Mouse (Mus musculus): ENCODE measurements around the gene Zfp61. TPM values are rescaled to one million over a fixed set of nuclear protein-coding genes. Genes with fewer than 3 reads are reported as not detected.
"Not testable (repeated sequence)": the region's sequence is repeated elsewhere in the genome, so short reads cannot be mapped to it uniquely, and the experiment has no call there.

The Zfp61 gene
- total RNA-seq, 1 experiment from 2014 or later: 24.6 TPM

DNA sequence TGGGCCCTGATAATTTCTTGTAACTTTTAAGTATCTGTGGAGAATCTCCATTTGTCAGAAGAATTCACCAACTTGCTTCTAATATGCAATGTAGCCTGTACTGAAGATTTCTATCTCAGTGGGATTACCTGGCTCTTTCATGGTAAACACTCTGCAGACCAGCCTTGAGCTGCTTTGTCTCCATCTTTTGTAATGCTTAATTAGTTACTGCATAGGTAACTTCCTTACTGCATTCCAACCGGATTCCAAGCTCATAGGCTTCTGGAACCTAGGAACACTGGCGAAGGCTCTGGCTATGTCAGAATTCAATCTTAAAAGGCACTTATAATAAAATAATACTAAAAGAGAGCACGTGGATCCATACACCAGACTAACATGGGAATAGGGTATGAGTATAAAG is 22.3 kb downstream of the Zfp61 start:
- not testable (repeated sequence) for ATAC-seq (replicated peaks in 1 of 2; ENCODE audit: insufficient read depth in 1 of 2, low FRiP score in 2 of 2, low TSS enrichment in 1 of 2, low read depth in 1 of 2, poor library complexity in 2 of 2, severe bottlenecking in 2 of 2)

DNA sequence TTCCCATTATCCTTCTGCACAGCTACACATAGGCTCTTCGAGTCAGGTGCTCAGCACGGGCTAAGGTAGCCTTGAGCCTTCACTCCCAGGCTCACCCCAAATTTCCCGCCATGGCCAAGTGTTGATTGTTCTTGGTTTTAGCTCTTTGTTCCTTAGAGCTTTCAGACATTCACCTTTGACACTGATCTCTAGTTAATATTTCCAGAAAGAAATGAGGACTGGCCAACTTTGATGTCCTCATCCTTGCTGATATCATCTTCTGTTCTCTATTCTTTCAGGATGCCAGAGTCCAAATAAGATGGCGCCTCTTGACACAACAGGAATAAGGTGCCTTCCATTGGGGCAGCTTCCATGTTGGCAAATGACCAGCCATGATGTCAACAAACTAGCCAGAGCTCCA is 26.6 kb downstream of the Zfp61 start:
- no peak for ATAC-seq (replicated peaks in 1 of 2; ENCODE audit: insufficient read depth in 1 of 2, low FRiP score in 2 of 2, low TSS enrichment in 1 of 2, low read depth in 1 of 2, poor library complexity in 2 of 2, severe bottlenecking in 2 of 2)

DNA sequence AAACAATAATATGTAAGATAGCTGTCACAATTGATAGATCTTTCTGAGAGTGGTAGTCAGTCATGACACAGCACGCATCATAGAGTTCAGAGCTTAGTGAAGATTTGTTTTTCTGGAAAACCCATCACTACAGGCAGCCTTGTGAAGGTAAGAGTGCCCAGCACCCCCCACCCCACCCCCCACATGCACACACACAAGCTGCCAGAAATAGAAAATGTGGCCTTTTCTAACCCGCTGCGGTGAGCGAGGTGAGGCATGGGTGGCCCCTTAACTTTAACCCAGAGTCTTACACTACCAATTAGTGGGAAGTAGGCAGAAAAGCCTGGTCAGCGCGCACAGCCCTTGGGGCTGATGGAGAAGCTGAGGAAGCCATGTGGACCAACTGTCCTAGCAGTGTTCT is 29.8 kb downstream of the Zfp61 start:
- no peak for ATAC-seq (replicated peaks in 1 of 2; ENCODE audit: insufficient read depth in 1 of 2, low FRiP score in 2 of 2, low TSS enrichment in 1 of 2, low read depth in 1 of 2, poor library complexity in 2 of 2, severe bottlenecking in 2 of 2)

GRCm38 (mm10) chr7:24270288-24270672 is 30.8 kb downstream of the Zfp61 start, which contains the start of gene Zfp93:
Zfp93 (plus strand) TSS chr7:24270420.
- ATAC-seq (replicated peaks in 1 of 2; ENCODE audit: insufficient read depth in 1 of 2, low FRiP score in 2 of 2, low TSS enrichment in 1 of 2, low read depth in 1 of 2, poor library complexity in 2 of 2, severe bottlenecking in 2 of 2): peak; percentile 93 to 94

GRCm38 (mm10) chr7:24269667-24270287 is 31.3 kb downstream of the Zfp61 start:
- no peak for ATAC-seq (replicated peaks in 1 of 2; ENCODE audit: insufficient read depth in 1 of 2, low FRiP score in 2 of 2, low TSS enrichment in 1 of 2, low read depth in 1 of 2, poor library complexity in 2 of 2, severe bottlenecking in 2 of 2)

- ATAC-seq (replicated peaks in 1 of 2; ENCODE audit: insufficient read depth in 1 of 2, low FRiP score in 2 of 2, low TSS enrichment in 1 of 2, low read depth in 1 of 2, poor library complexity in 2 of 2, severe bottlenecking in 2 of 2): no peak
Measured at GRCm38 (mm10) chr7:24269256-24269655, 31.8 kb downstream of the Zfp61 start.

- no peak for ATAC-seq (replicated peaks in 1 of 2; ENCODE audit: insufficient read depth in 1 of 2, low FRiP score in 2 of 2, low TSS enrichment in 1 of 2, low read depth in 1 of 2, poor library complexity in 2 of 2, severe bottlenecking in 2 of 2)
Measured at GRCm38 (mm10) chr7:24268176-24269155, 32.6 kb downstream of the Zfp61 start.

DNA sequence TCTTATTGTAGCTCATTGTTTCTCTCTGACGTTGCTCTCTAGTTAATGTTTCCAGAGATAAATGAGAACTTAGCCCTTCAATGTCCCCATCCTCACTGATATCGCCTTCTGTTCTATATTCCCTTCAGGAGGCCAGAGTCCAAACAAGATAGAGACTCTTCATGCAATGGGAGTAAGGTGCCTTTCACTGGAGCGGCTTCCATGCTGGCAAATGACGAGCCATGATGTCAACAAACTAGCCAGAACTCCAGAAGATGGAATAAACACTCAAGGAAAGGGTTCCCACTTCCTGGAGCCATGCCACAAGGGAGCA is 41.1 kb downstream of the Zfp61 start:
- no peak for ATAC-seq (replicated peaks in 1 of 2; ENCODE audit: insufficient read depth in 1 of 2, low FRiP score in 2 of 2, low TSS enrichment in 1 of 2, low read depth in 1 of 2, poor library complexity in 2 of 2, severe bottlenecking in 2 of 2)

GRCm38 (mm10) chr7:24259306-24259999 is 41.6 kb downstream of the Zfp61 start:
- no peak for ATAC-seq (replicated peaks in 1 of 2; ENCODE audit: insufficient read depth in 1 of 2, low FRiP score in 2 of 2, low TSS enrichment in 1 of 2, low read depth in 1 of 2, poor library complexity in 2 of 2, severe bottlenecking in 2 of 2)

DNA sequence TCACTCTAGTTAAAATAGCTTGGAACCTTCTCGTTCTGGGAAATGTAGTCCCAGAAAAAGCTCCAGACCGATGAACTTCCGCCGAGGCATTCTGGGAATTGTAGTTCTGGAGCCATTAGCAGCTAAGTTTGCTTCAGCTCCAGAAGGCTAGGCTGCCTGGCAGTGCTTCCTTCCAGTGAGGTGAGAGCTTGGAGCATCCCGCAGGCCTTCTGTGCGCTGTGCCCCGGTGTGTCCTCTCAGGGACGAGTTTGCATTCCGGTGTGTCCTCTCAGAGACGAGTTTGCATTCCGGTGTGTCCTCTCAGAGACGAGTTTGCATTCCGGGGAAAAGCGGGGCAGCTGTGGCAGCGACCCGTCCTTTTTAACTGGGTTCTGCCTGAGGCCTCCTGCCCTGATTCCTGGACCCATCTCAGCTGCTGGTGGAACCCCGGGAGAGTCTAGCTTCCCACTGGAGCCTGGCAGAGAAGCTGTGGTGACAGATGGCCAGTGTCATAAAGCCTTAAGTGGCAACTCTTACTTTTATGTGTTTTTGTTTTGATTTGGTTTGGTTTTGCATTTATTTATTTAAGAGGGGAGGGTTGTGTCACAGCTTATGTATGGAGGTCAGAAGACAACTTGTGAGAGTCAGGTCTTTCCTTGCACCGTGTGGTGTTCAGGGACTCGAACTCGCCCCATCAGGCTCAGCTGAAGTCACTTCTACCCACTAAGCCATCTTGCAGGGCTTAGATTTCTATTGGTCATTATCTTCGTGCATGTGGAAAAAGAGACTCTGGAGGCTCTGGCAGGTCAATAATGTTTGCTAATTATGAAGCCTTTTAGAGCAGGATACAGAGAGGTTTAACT is 46.2 kb downstream of the Zfp61 start, which contains the start of gene Zfp108:
Gene Zfp108, plus strand, starts transcription at position 162 of the 842 bp plus-strand sequence.
- ATAC-seq (replicated peaks in 1 of 2; ENCODE audit: insufficient read depth in 1 of 2, low FRiP score in 2 of 2, low TSS enrichment in 1 of 2, low read depth in 1 of 2, poor library complexity in 2 of 2, severe bottlenecking in 2 of 2): peak; percentile 92 to 96

GRCm38 (mm10) chr7:24253779-24254615 is 47.0 kb downstream of the Zfp61 start:
- ATAC-seq (replicated peaks in 1 of 2; ENCODE audit: insufficient read depth in 1 of 2, low FRiP score in 2 of 2, low TSS enrichment in 1 of 2, low read depth in 1 of 2, poor library complexity in 2 of 2, severe bottlenecking in 2 of 2): peak in 1 of 2 experiments; percentile 19; a peak in 1 of 4 replicates

Other genes with a start within 250 kb of the Zfp61 start
- not detected in 2 replicates for gene Vmn1r183, start 248.0 kb downstream of the Zfp61 start, total RNA-seq (2017)
- gene Zfp180, start 219.3 kb downstream of the Zfp61 start, total RNA-seq (2017): 12.1 and 12.9 TPM in 2 replicates
- gene Zfp112, start 188.9 kb downstream of the Zfp61 start, total RNA-seq (2017): 0.60 and 1.1 TPM in 2 replicates
- 10.6 and 19.4 TPM in 2 replicates for gene Zfp235, start 167.1 kb downstream of the Zfp61 start, total RNA-seq (2017)
- gene Zfp114, start 126.2 kb downstream of the Zfp61 start, total RNA-seq (2017): 2.7 and 2.8 TPM in 2 replicates
- gene Zfp111, start 89.8 kb downstream of the Zfp61 start, total RNA-seq (2017): 13.8 and 15.4 TPM in 2 replicates
- 10.6 and 12.9 TPM in 2 replicates for gene Zfp109, start 63.7 kb downstream of the Zfp61 start, total RNA-seq (2017)
- gene Zfp108, start 46.4 kb downstream of the Zfp61 start, total RNA-seq (2017): 2.0 and 4.6 TPM in 2 replicates
- gene Zfp93, start 30.8 kb downstream of the Zfp61 start, total RNA-seq (2017): 5.1 and 9.1 TPM in 2 replicates
- gene Zfp94, start 15.4 kb upstream of the Zfp61 start, total RNA-seq (2017): 5.5 and 6.5 TPM in 2 replicates
- gene Tescl, start 32.7 kb upstream of the Zfp61 start, total RNA-seq (2017): not detected in 2 replicates
- not detected in 2 replicates for gene Lypd5, start 48.0 kb upstream of the Zfp61 start, total RNA-seq (2017)
- gene Kcnn4, start 69.0 kb upstream of the Zfp61 start, total RNA-seq (2017): 75.9 and 80.8 TPM in 2 replicates
- 15.6 and 21.3 TPM in 2 replicates for gene Smg9, start 98.4 kb upstream of the Zfp61 start, total RNA-seq (2017)
- gene Irgc1, start 151.1 kb upstream of the Zfp61 start, total RNA-seq (2017): not detected in 2 replicates
- 37.1 and 53.2 TPM in 2 replicates for gene Plaur, start 161.3 kb upstream of the Zfp61 start, total RNA-seq (2017)
- gene Cadm4, start 180.8 kb upstream of the Zfp61 start, total RNA-seq (2017): 0.35 TPM in 1 of 2 replicates, not detected in the other
- 1.1 and 5.1 TPM in 2 replicates for gene Zfp428, start 205.8 kb upstream of the Zfp61 start, total RNA-seq (2017)
- gene AC161166.1, start 211.2 kb upstream of the Zfp61 start, total RNA-seq (2017): not detected in 2 replicates
- gene Irgq, start 229.5 kb upstream of the Zfp61 start, total RNA-seq (2017): 6.8 and 8.0 TPM in 2 replicates
- gene Pinlyp, start 244.9 kb upstream of the Zfp61 start, total RNA-seq (2017): not detected in 2 replicates
- gene Xrcc1, start 245.1 kb upstream of the Zfp61 start, total RNA-seq (2017): 42.9 and 43.3 TPM in 2 replicates

Data from hematopoietic stem cell, adult 5-6 weeks (primary cell).